Mouse (Mus musculus) lung, postnatal 0 days (tissue): Measurements from ENCODE around the gene Usp54. TPM values are rescaled to one million over a fixed set of nuclear protein-coding genes. Genes with fewer than 3 reads are reported as not detected.
"Not testable (repeated sequence)": the region's sequence is repeated elsewhere in the genome, so short reads cannot be mapped to it uniquely, and the experiment has no call there.

Experiments used
- ATAC-seq: fragments of 200-750 bp; cut with Nextera tagmentation; 2 replicates; pipeline ENCODE4 v1.8.0; 2017; ENCODE audit warnings: moderate library complexity
- DNase-seq: peaks from one replicate; pipeline ENCODE4 v3.0.0-alpha.2; 2016; ENCODE audit warnings: low spot score
- H3K27ac ChIP-seq: fragments of 300-500 bp; sonication (generic); 2 replicates; pipeline ENCODE4 v1.5.1; 2014; ENCODE audit warnings: antibody characterized with exemption, mild to moderate bottlenecking, low read length, mixed read lengths
- H3K27me3 ChIP-seq: fragments of 300-500 bp; sonication (generic); replicated peaks from 2 replicates; pipeline ENCODE4 v1.6.1; 2014; ENCODE audit warnings: low read length, mixed read lengths; ENCODE audit not compliant: insufficient read depth
- H3K36me3 ChIP-seq: fragments of 300-500 bp; sonication (generic); 2 replicates; pipeline ENCODE4 v1.6.1; 2014; ENCODE audit warnings: low read length, mixed read lengths; ENCODE audit not compliant: insufficient read depth
- H3K4me1 ChIP-seq: fragments of 300-500 bp; sonication (generic); 2 replicates; pipeline ENCODE4 v1.6.1; 2014; ENCODE audit warnings: antibody characterized with exemption, low read depth, low read length, mixed read lengths; ENCODE audit not compliant: insufficient read depth
- H3K4me2 ChIP-seq: fragments of 300-500 bp; sonication (generic); replicated peaks from 2 replicates; pipeline ENCODE4 v1.6.1; 2014; ENCODE audit warnings: low read depth, mild to moderate bottlenecking, low read length, moderate library complexity, mixed read lengths
- H3K4me3 ChIP-seq: fragments of 300-500 bp; sonication (generic); 2 replicates; pipeline ENCODE4 v1.5.1; 2014; ENCODE audit warnings: low read depth, low read length
- H3K9ac ChIP-seq: fragments of 300-500 bp; sonication (generic); replicated peaks from 2 replicates; pipeline ENCODE4 v1.6.1; 2014; ENCODE audit warnings: low read depth, mild to moderate bottlenecking
- H3K9me3 ChIP-seq: fragments of 300-500 bp; sonication (generic); 2 replicates; pipeline ENCODE4 v1.6.1; 2016; ENCODE audit warnings: low read length, mixed read lengths
- CTCF ChIP-seq: IDR thresholded peaks from 2 replicates; pipeline ENCODE4 v1.5.1; 2016; ENCODE audit warnings: antibody characterized with exemption, mild to moderate bottlenecking
- EP300 ChIP-seq: IDR thresholded peaks from 2 replicates; pipeline ENCODE4 v1.6.1; 2016; ENCODE audit warnings: antibody characterized with exemption, mild to moderate bottlenecking, control low read depth
- WGBS: fragments of 180-500 bp; shearing (Covaris S2); extraction: QIAGEN DNeasy Blood & Tissue Kit; methylation state at CpG from one replicate; pipeline ENCODE4 v1.1.7; 2014; 5-methylcytosine and 5-hydroxymethylcytosine counted together
- polyA plus RNA-seq: library from polyadenylated mRNA; unstranded; fragments of >200 nt; fragmentation: Nextera tagmentation; extraction: Ambion mirVana; gene quantifications from 2 replicates; pipeline ENCODE4 v1.2.1, GENCODE M21; 2015

The Usp54 gene
- polyA plus RNA-seq, 1 experiment from 2014 or later = 5.0 TPM

DNA sequence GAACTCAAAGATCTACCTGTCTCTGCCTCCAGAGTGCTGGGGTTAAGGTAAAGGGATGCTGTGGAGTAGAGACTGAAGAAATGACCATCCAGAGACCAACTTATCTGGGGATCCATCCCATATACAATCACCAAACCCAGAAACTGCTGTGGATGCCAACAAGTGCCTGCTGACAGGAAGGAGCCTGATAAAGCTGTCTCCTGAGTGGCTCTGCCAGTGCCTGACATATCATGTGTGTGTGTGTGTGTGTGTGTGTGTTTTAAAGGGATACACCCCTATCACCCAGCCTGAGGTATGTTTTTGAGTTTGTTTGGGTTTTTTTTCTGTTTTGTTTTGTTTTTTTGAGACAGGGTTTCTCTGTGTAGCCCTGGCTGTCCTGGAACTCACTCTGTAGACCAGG, 5.5 kb upstream of the Usp54 start:
- Histone ChIP-seq H3K27me3 (no peaks in the 10 kb centered on the region), H3K9me3 (no peaks in the 10 kb centered on the region), H3K4me1 (no peaks in the 10 kb centered on the region), H3K27ac (no peak overlapping the region), H3K36me3 (no peaks in the 10 kb centered on the region), H3K4me2 (no peak overlapping the region), H3K4me3 (no peak overlapping the region), H3K9ac (no peak overlapping the region)
- no peak for TF ChIP-seq EP300
- no peak for TF ChIP-seq CTCF
- ATAC-seq (no peak), DNase-seq (no peak)

DNA sequence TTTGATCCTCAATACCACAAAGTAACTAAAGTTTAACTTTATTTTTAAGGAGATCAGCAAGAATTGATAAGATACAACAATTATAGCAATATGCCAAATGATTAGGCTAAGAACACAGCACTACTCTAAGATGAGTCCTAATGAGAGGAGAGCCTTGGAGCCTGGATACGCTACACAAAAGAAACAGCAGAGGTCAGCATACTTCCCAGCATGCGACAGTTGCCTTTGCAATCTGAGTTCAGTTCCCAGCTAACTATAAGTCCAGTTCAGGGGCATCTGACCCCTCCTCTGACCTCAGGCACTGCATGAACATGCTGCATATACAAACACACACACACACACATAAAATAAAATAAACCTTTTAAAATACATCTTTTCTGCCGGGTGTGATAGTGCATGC, 4.7 kb upstream of the Usp54 start:
- Histone ChIP-seq H3K27me3 (no peaks in the 10 kb centered on the region), H3K9ac (no peak overlapping the region), H3K4me2 (no peak overlapping the region), H3K4me1 (no peaks in the 10 kb centered on the region), H3K27ac (no peak overlapping the region), H3K4me3 (no peak overlapping the region), H3K36me3 (no peaks in the 10 kb centered on the region), H3K9me3 (no peaks in the 10 kb centered on the region)
- DNase-seq (no peak), ATAC-seq (no peak)
- TF ChIP-seq CTCF (peak; percentile 38), EP300 (no peak)
- 34% methylated on average over 3 of the region's 3 CpGs for WGBS

DNA sequence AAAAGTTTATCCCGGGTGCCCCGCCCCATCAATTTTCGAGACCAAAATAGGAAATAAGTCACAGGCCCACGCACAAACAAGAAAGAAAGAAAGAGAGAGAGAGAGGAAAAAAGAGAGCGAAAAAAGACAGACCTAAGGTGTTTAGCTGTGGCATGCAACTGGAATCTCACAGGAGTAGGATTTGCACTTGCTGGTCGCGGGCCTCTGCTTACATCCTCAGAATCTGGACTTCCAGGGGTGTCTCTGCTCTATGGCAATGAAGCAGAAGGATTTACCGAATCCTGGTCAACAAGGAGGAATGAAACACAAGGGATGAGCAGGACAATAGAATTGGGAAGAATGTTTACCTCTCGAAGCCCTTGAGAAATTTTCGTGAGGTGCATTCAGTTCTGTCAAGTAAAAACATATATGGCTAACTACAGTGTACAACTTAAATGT, 594 bp upstream of the Usp54 start:
- Histone ChIP-seq H3K27me3 (no peaks in the 10 kb centered on the region), H3K27ac (peak overlapping the region; percentile 96), H3K4me3 (peak overlapping the region; percentile 77), H3K9ac (peak overlapping the region; percentile 95), H3K4me1 (peaks cover 2% of the 10 kb centered on the region; the same call in 1 of the 2 replicates), H3K36me3 (no peaks in the 10 kb centered on the region), H3K9me3 (no peaks in the 10 kb centered on the region), H3K4me2 (peak overlapping the region; percentile 85)
- WGBS = 13% methylated on average over 10 of the region's 10 CpGs
- no peak for TF ChIP-seq CTCF
- TF ChIP-seq EP300 = no peak
- DNase-seq (no peak), ATAC-seq (no peak)

- H3K27me3 ChIP-seq = no peaks in the 10 kb centered on the region
- H3K36me3 ChIP-seq = no peaks in the 10 kb centered on the region
- peak overlapping the region; percentile 85 for H3K4me2 ChIP-seq
- H3K27ac ChIP-seq = peak overlapping the region; percentile 96
- ATAC-seq = peak; percentile 25
- TF ChIP-seq EP300 (no peak), CTCF (no peak)
- peak overlapping the region; percentile 95 for H3K9ac ChIP-seq
- DNase-seq = no peak
- no peaks in the 10 kb centered on the region for H3K9me3 ChIP-seq
- H3K4me3 ChIP-seq = peak overlapping the region; percentile 77
- WGBS = 3% methylated on average over 16 of the region's 16 CpGs
- H3K4me1 ChIP-seq = peaks cover 2% of the 10 kb centered on the region; the same call in 1 of the 2 replicates
Observed at GRCm38 (mm10) chr14:20639918-20640619, 794 bp downstream of the Usp54 start.

- H3K4me3 ChIP-seq = no peak overlapping the region
- no peak for TF ChIP-seq CTCF
- TF ChIP-seq EP300 = no peak
- WGBS = 88% methylated on average over 6 of the region's 6 CpGs
Observed at GRCm38 (mm10) chr14:20638702-20639101, 2.2 kb downstream of the Usp54 start.

GRCm38 (mm10) chr14:20637818-20638574, 2.9 kb downstream of the Usp54 start:
- no peaks in the 10 kb centered on the region for H3K27me3 ChIP-seq
- no peak overlapping the region for H3K4me3 ChIP-seq
- no peaks in the 10 kb centered on the region for H3K9me3 ChIP-seq
- H3K4me1 ChIP-seq = peaks cover 2% of the 10 kb centered on the region; the same call in 1 of the 2 replicates
- H3K4me2 ChIP-seq = no peak overlapping the region
- H3K36me3 ChIP-seq = no peaks in the 10 kb centered on the region
- WGBS = 59% methylated on average over 2 of the region's 2 CpGs
- TF ChIP-seq EP300 (no peak), CTCF (no peak)
- DNase-seq = no peak
- H3K9ac ChIP-seq = no peak overlapping the region
- no peak overlapping the region for H3K27ac ChIP-seq
- ATAC-seq = no peak

More at GRCm38 (mm10) chr14:20638702-20639101, 2.2 kb downstream of the Usp54 start:
- Histone ChIP-seq H3K9me3 (no peaks in the 10 kb centered on the region), H3K9ac (no peak overlapping the region), H3K4me2 (no peak overlapping the region), H3K27ac (no peak overlapping the region), H3K36me3 (no peaks in the 10 kb centered on the region), H3K27me3 (no peaks in the 10 kb centered on the region), H3K4me1 (peaks cover 2% of the 10 kb centered on the region; the same call in 1 of the 2 replicates)
- DNase-seq (no peak), ATAC-seq (no peak)

- not testable (repeated sequence) for ATAC-seq, H3K36me3 ChIP-seq, H3K9me3 ChIP-seq, H3K27ac ChIP-seq, H3K4me1 ChIP-seq, H3K9ac ChIP-seq, H3K27me3 ChIP-seq, H3K4me2 ChIP-seq, H3K4me3 ChIP-seq, DNase-seq
- 92% methylated on average over 3 of the region's 3 CpGs for whole genome bisulfite sequencing
Observed at GRCm38 (mm10) chr14:20636968-20637367, 3.9 kb downstream of the Usp54 start.
